Mouse (Mus musculus): Measurements from ENCODE around the gene Foxo3.

- TF ChIP-seq CTCF (IDR thresholded peaks at IDR 0.05), result peak; percentile 26
- TF ChIP-seq EP300 (IDR thresholded peaks at IDR 0.05), result no peak
Measured at GRCm38 (mm10) chr10:42142081-42142480, 134.5 kb downstream of the Foxo3 start.

All from lung, postnatal 0 days (tissue).